Comparison of ENCODE assay signal across 8 mouse cellular contexts in genomic region chr7:18746189-18746860, GRCm38 (mm10). TPM values are rescaled to one million over a fixed set of nuclear protein-coding genes. Genes with fewer than 3 reads are reported as not detected.
A peak's percentile ranks its signal among the peaks of the same experiment; 100 is the strongest.
DNase-seq lines count a peak whose midpoint lies in the region; ATAC-seq and TF ChIP-seq lines count a peak whose summit lies in the region.

No protein-coding gene starts in this region.

- H3K4me3 ChIP-seq in gastrocnemius, adult 2 months = peak overlapping the region; percentile 44
- peak overlapping the region; percentile 24 for H3K4me3 ChIP-seq in hindbrain, embryonic 11.5 days (ENCODE audit: low read depth, low read length)
- 0 out of 2 replicates have a peak overlapping the region, but pooled peaks have one; percentile 17 for H3K4me3 ChIP-seq in liver, embryonic 12.5 days

- no peak for DNase-seq in gastrocnemius, adult 2 months
- DNase-seq in gastrocnemius, postnatal 4 days (ENCODE audit: low spot score in 2 of 2) = no peak
- peak; percentile 60 for DNase-seq in embryo, embryonic 11 days
- peak; percentile 31 for DNase-seq in hindbrain, embryonic 11.5 days (ENCODE audit: low spot score)
- DNase-seq in retina, postnatal 1 day = peak; percentile 14
- DNase-seq in c-Kit-positive CD71-positive TER-119-positive erythroid progenitor cells, embryonic 14.5 days (ENCODE audit: low spot score) = no peak
- no peak for DNase-seq in layer of hippocampus, postnatal 14 days (ENCODE audit: low spot score in 2 of 2)

- WGBS in hindbrain, embryonic 11.5 days = 9% methylated on average over 20 of the region's 20 CpGs
- WGBS in liver, embryonic 12.5 days (ENCODE audit: insufficient replicate concordance) = 13% methylated on average over 20 of the region's 20 CpGs

- H3K36me3 ChIP-seq in hindbrain, embryonic 11.5 days (ENCODE audit: control insufficient read depth, insufficient read depth, low read length) = no peaks in the 10 kb centered on the region
- H3K36me3 ChIP-seq in liver, embryonic 12.5 days = no peaks in the 10 kb centered on the region

- peaks cover 2% of the 10 kb centered on the region; the same call in 1 of the 2 replicates for H3K27me3 ChIP-seq in hindbrain, embryonic 11.5 days (ENCODE audit: control insufficient read depth, insufficient read depth, low read length)
- peaks cover 22% of the 10 kb centered on the region for H3K27me3 ChIP-seq in liver, embryonic 12.5 days (replicated peaks)

- H3K9ac ChIP-seq in hindbrain, embryonic 11.5 days (ENCODE audit: low read depth, low read length) = peak overlapping the region; percentile 47
- H3K9ac ChIP-seq in liver, embryonic 12.5 days = no peak overlapping the region

- no peaks in the 10 kb centered on the region for H3K9me3 ChIP-seq in hindbrain, embryonic 11.5 days (ENCODE audit: control insufficient read depth, low read length)
- no peaks in the 10 kb centered on the region for H3K9me3 ChIP-seq in liver, embryonic 12.5 days (replicated peaks)

- H3K4me1 ChIP-seq in hindbrain, embryonic 11.5 days (replicated peaks; ENCODE audit: control insufficient read depth, insufficient read depth, low read length) = no peaks in the 10 kb centered on the region
- no peaks in the 10 kb centered on the region for H3K4me1 ChIP-seq in liver, embryonic 12.5 days

- peak overlapping the region; percentile 43 for H3K4me2 ChIP-seq in hindbrain, embryonic 11.5 days (replicated peaks; ENCODE audit: low read depth, low read length)
- H3K4me2 ChIP-seq in liver, embryonic 12.5 days = peak overlapping the region; percentile 44

- peak; percentile 75; the same call in 1 of the 2 replicates for ATAC-seq in hindbrain, embryonic 11.5 days (ENCODE audit: low FRiP score)
- no peak for ATAC-seq in liver, embryonic 12.5 days

- no peak for TF ChIP-seq CTCF in gastrocnemius, adult 2 months (IDR thresholded peaks at IDR 0.05)

- H3K27ac ChIP-seq in gastrocnemius, adult 2 months = no peak overlapping the region
- 0 out of 2 replicates have a peak overlapping the region, but pooled peaks have one; percentile 42 for H3K27ac ChIP-seq in hindbrain, embryonic 11.5 days (ENCODE audit: low read depth, low read length)
- H3K27ac ChIP-seq in liver, embryonic 12.5 days = no peak overlapping the region

- intact Hi-C loops in gastrocnemius, adult 2 months (cut with DNase I) = no loop called here

RNA-seq across cellular contexts. Expression of gene Psg22, which starts 28.4 kb away (rescaled TPM):
- total RNA-seq in gastrocnemius, adult 2 months (2021) = not detected
- total RNA-seq in gastrocnemius, postnatal 4 days (2021) = not detected
- not detected in 2 replicates for polyA plus RNA-seq in hindbrain, embryonic 11.5 days (2014; fragmentation: Nextera tagmentation; extraction: Ambion mirVana)
- 0.06 TPM in 1 of 2 replicates, not detected in the other for polyA plus RNA-seq in liver, embryonic 12.5 days (2016; fragmentation: Nextera tagmentation; extraction: Ambion mirVana)
- not detected for total RNA-seq in layer of hippocampus, postnatal 14 days (2021)

RNA-seq across cellular contexts. Expression of gene Psg19, which starts 52.0 kb away (rescaled TPM):
- not detected for total RNA-seq in gastrocnemius, adult 2 months (2021)
- not detected for total RNA-seq in gastrocnemius, postnatal 4 days (2021)
- polyA plus RNA-seq in hindbrain, embryonic 11.5 days (2014; fragmentation: Nextera tagmentation; extraction: Ambion mirVana) = not detected in 2 replicates
- not detected in 2 replicates for polyA plus RNA-seq in liver, embryonic 12.5 days (2016; fragmentation: Nextera tagmentation; extraction: Ambion mirVana)
- total RNA-seq in layer of hippocampus, postnatal 14 days (2021) = not detected

Comparison
In these comparisons a context has a peak if more than half of its experiments do, and no peak if none do; other contexts are left out.
1. DNase-seq: peak in embryo, embryonic 11 days (single experiment), hindbrain, embryonic 11.5 days (single experiment) and retina, postnatal 1 day (single experiment); none in gastrocnemius, adult 2 months (single experiment), gastrocnemius, postnatal 4 days (0 of 2), c-Kit-positive CD71-positive TER-119-positive erythroid progenitor cells, embryonic 14.5 days (single experiment) and layer of hippocampus, postnatal 14 days (0 of 2).
2. Peak in every context shown above with its lines, with median percentiles within 50 percentile points of each other: H3K4me3 ChIP-seq.